Mouse (Mus musculus) small intestine, adult 2 months (tissue): ENCODE measurements around the gene Dusp12.

Source experiments
- CTCF ChIP-seq: fragments of 200-500 bp; IDR thresholded peaks from 2 replicates; pipeline ENCODE4 v1.5.1; 2012; ENCODE audit warnings: low read depth, mild to moderate bottlenecking, control low read depth, inconsistent platforms, low read length, moderate library complexity, mixed read lengths; ENCODE audit not compliant: insufficient replicate concordance, insufficient read length; ENCODE audit errors: extremely low read depth
- POLR2A ChIP-seq: fragments of 200-500 bp; IDR thresholded peaks from 2 replicates; pipeline ENCODE4 v1.6.1; 2012; ENCODE audit warnings: low read depth, mild to moderate bottlenecking, control low read depth, inconsistent platforms, low read length, moderate library complexity

DNA sequence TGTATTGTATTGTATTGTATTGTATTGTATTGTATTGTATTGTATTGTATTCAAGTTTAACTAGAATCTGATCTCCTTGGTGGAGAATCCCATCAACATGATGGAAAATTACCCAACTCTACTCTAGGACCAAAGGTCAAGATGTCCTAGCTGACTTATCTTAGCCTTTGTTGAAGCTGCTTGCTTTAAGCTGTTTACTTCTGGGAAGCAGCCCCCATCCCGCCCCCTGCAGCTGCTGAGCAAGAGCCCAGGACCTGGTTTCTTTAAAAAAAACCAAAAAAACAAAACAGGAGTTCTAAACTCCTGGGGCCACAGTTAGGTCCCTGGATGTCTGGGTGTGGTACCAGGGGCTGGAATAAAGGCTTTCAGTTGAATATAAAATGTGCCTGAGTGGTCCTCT, 6.9 kb upstream of the Dusp12 start:
- TF ChIP-seq POLR2A: no peak
- TF ChIP-seq CTCF: no peak
